Mouse (Mus musculus) brain, embryonic 14.5 days (tissue): Measurements from ENCODE around the gene Hdgfl2.

Source experiments
- CTCF ChIP-seq: fragments of 200-500 bp; IDR thresholded peaks from 2 replicates; pipeline ENCODE4 v1.5.1; 2012; ENCODE audit warnings: inconsistent platforms, mild to moderate bottlenecking, moderate library complexity, borderline replicate concordance; ENCODE audit not compliant: insufficient read depth, insufficient read length; ENCODE audit errors: extremely low read depth
- POLR2A ChIP-seq: fragments of 200-500 bp; IDR thresholded peaks from 2 replicates; pipeline ENCODE4 v1.6.1; 2012; ENCODE audit warnings: mild to moderate bottlenecking, inconsistent platforms, borderline replicate concordance; ENCODE audit not compliant: poor library complexity, insufficient read depth, insufficient read length, severe bottlenecking; ENCODE audit errors: extremely low read depth

GRCm38 (mm10) chr17:56137839-56138613 is 58.6 kb downstream of the Hdgfl2 start:
- no peak for TF ChIP-seq CTCF
- no peak for TF ChIP-seq POLR2A
